Mouse (Mus musculus) heart, embryonic 13.5 days (tissue): ENCODE results near the gene Treh. TPM values are rescaled to one million over a fixed set of nuclear protein-coding genes. Genes with fewer than 3 reads are reported as not detected.
"Not testable (repeated sequence)": the region's sequence is repeated elsewhere in the genome, so short reads cannot be mapped to it uniquely, and the experiment has no call there.

ENCODE experiments used
- ATAC-seq: fragments of 200-750 bp; cut with Nextera tagmentation; 2 replicates; pipeline ENCODE4 v1.8.0; 2017; ENCODE audit warnings: moderate TSS enrichment; ENCODE audit not compliant: insufficient number of reproducible peaks, low FRiP score, low TSS enrichment; ENCODE audit errors: extremely low read depth
- H3K27ac ChIP-seq: fragments of 300-500 bp; sonication (generic); replicated peaks from 2 replicates; pipeline ENCODE4 v1.5.1; 2015; ENCODE audit warnings: moderate library complexity, mild to moderate bottlenecking, inconsistent platforms
- H3K27me3 ChIP-seq: fragments of 300-500 bp; sonication (generic); replicated peaks from 2 replicates; pipeline ENCODE4 v1.6.1; 2015; ENCODE audit warnings: mild to moderate bottlenecking, inconsistent platforms
- H3K36me3 ChIP-seq: fragments of 300-500 bp; sonication (generic); 2 replicates; pipeline ENCODE4 v1.6.1; 2015; ENCODE audit warnings: mild to moderate bottlenecking, inconsistent platforms
- H3K4me1 ChIP-seq: fragments of 300-500 bp; sonication (generic); 2 replicates; pipeline ENCODE4 v1.6.1; 2015; ENCODE audit warnings: inconsistent platforms
- H3K4me2 ChIP-seq: fragments of 300-500 bp; sonication (generic); 2 replicates; pipeline ENCODE4 v1.6.1; 2015; ENCODE audit warnings: inconsistent platforms, mild to moderate bottlenecking, moderate library complexity
- H3K4me3 ChIP-seq: fragments of 300-500 bp; sonication (generic); 2 replicates; pipeline ENCODE4 v1.5.1; 2015; ENCODE audit warnings: moderate library complexity, mild to moderate bottlenecking, inconsistent platforms
- H3K9ac ChIP-seq: fragments of 300-500 bp; sonication (generic); 2 replicates; pipeline ENCODE4 v1.6.1; 2015; ENCODE audit warnings: inconsistent platforms, mild to moderate bottlenecking, moderate library complexity
- H3K9me3 ChIP-seq: fragments of 300-500 bp; sonication (generic); 2 replicates; pipeline ENCODE4 v1.6.1; 2016; ENCODE audit warnings: inconsistent platforms
- WGBS: fragments of 180-500 bp; shearing (Covaris S2); methylation state at CpG from one replicate; pipeline ENCODE4 v1.1.7; 2015; ENCODE audit warnings: mixed read lengths; 5-methylcytosine and 5-hydroxymethylcytosine counted together
- polyA plus RNA-seq: library from polyadenylated mRNA; unstranded; fragments of >200 nt; fragmentation: Nextera tagmentation; extraction: Ambion mirVana; gene quantifications from 2 replicates; pipeline ENCODE4 v1.2.1, GENCODE M21; 2015

Treh gene
- polyA plus RNA-seq = not detected in 2 replicates

GRCm38 (mm10) chr9:44673005-44673404 is at the start of gene Treh:
Treh (plus strand) TSS chr9:44673233.
- 0 out of 2 replicates have a peak, but pooled peaks cover 3% of the 10 kb centered on the region for H3K9me3 ChIP-seq
- ATAC-seq = no peak
- H3K4me3 ChIP-seq = no peak within 1 kb of the TSS
- H3K4me1 ChIP-seq = no peaks in the 10 kb centered on the region
- no peak within 1 kb of the TSS for H3K9ac ChIP-seq
- no peaks in the 10 kb centered on the region for H3K36me3 ChIP-seq
- no peak within 1 kb of the TSS for H3K27ac ChIP-seq
- H3K27me3 ChIP-seq = peaks cover 3% of the 10 kb centered on the region; the same call in 1 of the 2 replicates
- WGBS = 86% methylated on average over 3 of the region's 3 CpGs
- no peak within 1 kb of the TSS for H3K4me2 ChIP-seq

DNA sequence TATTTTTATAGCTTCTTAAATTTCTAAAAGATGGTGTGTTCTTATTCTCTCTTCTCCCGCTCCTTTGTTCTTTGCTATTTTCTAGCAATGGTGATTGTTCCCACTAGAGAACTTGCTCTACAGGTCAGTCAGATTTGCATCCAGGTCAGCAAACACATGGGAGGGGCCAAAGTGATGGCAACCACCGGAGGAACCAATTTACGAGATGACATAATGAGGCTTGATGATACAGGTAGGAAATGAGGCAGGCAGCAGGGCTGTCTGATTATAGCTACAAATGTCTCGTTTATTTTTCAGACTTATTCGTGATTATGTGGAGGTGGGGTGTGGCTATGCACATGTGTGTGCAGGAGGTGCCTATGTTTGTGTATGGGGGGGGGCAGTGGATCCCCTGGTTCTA is 48.6 kb upstream of the Treh start:
- ATAC-seq = no peak
- Histone ChIP-seq H3K27me3 (no peaks in the 10 kb centered on the region), H3K36me3 (peaks cover 89% of the 10 kb centered on the region), H3K27ac (no peak overlapping the region), H3K4me3 (no peak overlapping the region), H3K4me1 (peaks cover 18% of the 10 kb centered on the region), H3K4me2 (no peak overlapping the region), H3K9ac (no peak overlapping the region), H3K9me3 (no peaks in the 10 kb centered on the region)
- WGBS = 86% methylated on average over 5 of the region's 5 CpGs

DNA sequence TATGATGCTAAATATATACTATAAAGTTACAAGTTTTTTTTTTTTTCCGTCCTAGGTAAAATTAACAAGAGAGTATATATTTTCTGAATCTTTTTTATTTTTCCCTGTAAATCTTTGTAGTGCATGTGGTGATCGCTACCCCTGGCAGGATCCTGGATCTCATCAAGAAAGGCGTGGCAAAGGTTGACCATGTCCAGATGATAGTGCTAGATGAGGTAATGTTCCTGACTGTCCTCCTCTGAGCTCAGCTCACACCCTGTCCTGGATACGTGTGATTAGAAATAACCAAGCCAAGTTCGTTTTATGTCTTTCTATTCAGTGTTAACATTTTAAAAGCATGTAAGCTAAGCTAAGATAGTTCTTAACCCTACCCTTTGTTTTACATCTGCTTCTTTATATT is 46.8 kb upstream of the Treh start:
- no peak for ATAC-seq
- no peak overlapping the region for H3K4me2 ChIP-seq
- no peak overlapping the region for H3K27ac ChIP-seq
- H3K4me3 ChIP-seq = no peak overlapping the region
- H3K9ac ChIP-seq = no peak overlapping the region
- H3K9me3 ChIP-seq = no peaks in the 10 kb centered on the region
- H3K4me1 ChIP-seq = peaks cover 3% of the 10 kb centered on the region
- H3K36me3 ChIP-seq = peaks cover 92% of the 10 kb centered on the region
- 69% methylated on average over 5 of the region's 5 CpGs for WGBS
- no peaks in the 10 kb centered on the region for H3K27me3 ChIP-seq

DNA sequence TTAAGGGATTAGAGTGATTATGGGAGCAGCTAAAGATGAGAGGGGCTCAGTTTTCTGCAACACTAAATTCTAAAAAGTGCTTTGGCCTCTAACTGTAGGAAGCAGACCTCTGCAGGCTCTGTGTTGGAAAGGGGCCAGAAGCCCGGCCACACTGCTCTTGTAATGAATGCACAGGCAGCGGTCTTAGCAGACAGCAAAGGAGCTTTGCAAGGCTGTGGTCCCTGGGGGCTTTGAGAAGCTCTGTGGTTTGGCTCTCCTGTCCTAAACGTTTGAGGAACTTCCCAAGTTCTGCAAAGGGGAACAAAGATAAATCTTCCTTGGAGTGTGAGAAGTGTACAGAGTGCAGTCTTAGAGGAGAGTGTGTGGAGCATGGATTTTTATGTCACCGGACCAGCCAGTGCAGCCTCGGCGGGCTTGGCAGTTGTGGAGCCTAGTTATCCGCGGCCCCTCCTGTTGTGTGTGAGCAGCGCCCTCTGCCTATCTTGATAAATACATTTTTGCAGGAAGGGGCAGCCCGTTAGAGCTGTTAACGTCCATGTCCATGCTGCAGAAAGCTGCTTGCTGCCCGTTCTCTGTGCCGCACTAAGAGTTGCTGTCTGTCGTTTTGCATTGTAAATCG is 35.4 kb upstream of the Treh start:
- no peak for ATAC-seq
- no peaks in the 10 kb centered on the region for H3K9me3 ChIP-seq
- no peaks in the 10 kb centered on the region for H3K27me3 ChIP-seq
- H3K36me3 ChIP-seq = peaks cover 85% of the 10 kb centered on the region
- H3K4me2 ChIP-seq = no peak overlapping the region
- H3K9ac ChIP-seq = no peak overlapping the region
- no peak overlapping the region for H3K27ac ChIP-seq
- no peak overlapping the region for H3K4me3 ChIP-seq
- WGBS = 66% methylated on average over 15 of the region's 15 CpGs
- 0 out of 2 replicates have a peak, but pooled peaks cover 4% of the 10 kb centered on the region for H3K4me1 ChIP-seq

- H3K27ac ChIP-seq, H3K4me2 ChIP-seq, H3K4me3 ChIP-seq, H3K9me3 ChIP-seq, H3K27me3 ChIP-seq, H3K9ac ChIP-seq, H3K4me1 ChIP-seq, ATAC-seq: not testable (repeated sequence)
- peaks cover 74% of the 10 kb centered on the region for H3K36me3 ChIP-seq
- 94% methylated on average over 9 of the region's 9 CpGs for WGBS
These were observed 34.3 kb upstream of the Treh start for GRCm38 (mm10) chr9:44638726-44639125.

GRCm38 (mm10) chr9:44640028-44640427 is 33.0 kb upstream of the Treh start:
- H3K4me2 ChIP-seq, ATAC-seq, H3K9me3 ChIP-seq, H3K4me1 ChIP-seq, H3K9ac ChIP-seq, H3K27me3 ChIP-seq, H3K27ac ChIP-seq, H3K4me3 ChIP-seq: not testable (repeated sequence)
- H3K36me3 ChIP-seq = peaks cover 61% of the 10 kb centered on the region
- 78% methylated on average over 1 of the region's 1 CpGs for WGBS

DNA sequence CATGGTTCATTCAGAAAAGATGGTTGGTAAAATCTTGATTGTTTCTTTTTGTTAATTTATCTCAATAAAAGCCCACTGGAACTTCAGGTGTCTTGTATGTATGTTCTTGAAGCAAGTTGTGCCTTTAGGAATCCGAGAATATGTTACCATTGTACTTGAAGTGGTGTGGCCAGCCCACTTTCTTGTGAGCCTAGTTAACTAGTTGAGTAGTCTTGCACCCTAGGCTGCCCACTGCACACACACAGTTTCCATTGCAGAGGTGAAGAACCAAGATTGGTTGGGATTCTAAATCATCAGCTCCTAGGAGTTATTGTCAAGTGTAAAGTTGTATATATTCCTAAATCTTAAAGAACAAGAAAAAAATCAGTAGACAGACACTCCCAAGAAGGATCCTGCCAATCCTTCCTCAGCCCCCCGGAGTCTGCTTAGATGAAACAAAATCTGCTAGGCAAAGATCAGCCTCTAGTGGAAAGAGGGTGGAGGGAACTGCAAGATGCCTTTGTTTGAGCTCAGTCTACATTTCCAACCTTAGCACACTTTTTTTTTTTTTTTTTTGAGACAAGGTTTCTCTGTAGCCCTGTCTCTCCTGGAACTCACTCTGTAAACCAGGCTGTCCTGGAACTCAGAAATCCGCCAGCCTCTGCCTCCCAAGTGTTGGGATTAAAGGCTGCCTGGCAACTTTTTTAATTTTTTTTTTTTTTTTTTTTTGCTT is 32.2 kb upstream of the Treh start:
- no peak for ATAC-seq
- Histone ChIP-seq H3K27ac (no peak overlapping the region), H3K9ac (no peak overlapping the region), H3K4me1 (peaks cover 9% of the 10 kb centered on the region; the same call in 1 of the 2 replicates), H3K36me3 (peaks cover 54% of the 10 kb centered on the region), H3K4me2 (no peak overlapping the region), H3K9me3 (no peaks in the 10 kb centered on the region), H3K4me3 (no peak overlapping the region), H3K27me3 (no peaks in the 10 kb centered on the region)
- WGBS = 87% methylated on average over 3 of the region's 3 CpGs

DNA sequence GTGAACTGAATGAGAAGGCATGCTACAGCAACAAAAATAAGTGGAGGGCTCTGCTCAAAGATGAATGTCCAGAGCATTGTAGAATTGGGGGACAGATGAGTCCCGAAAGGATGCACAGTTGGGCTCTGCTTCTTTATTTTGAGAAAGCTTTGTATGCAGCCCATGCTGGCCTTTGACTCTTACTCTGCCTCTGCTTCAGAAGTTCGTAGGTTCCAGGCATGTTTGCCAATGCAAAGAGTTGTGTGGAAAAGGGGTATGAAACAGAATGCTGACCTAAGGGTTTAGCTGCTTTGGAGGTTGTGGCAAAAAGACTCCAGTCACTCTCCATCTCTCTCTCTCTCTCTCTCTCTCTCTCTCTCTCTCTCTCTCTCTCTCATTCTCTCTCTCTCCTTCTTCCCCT is 31.4 kb upstream of the Treh start:
- Histone ChIP-seq H3K27ac (no peak overlapping the region), H3K4me1 (peaks cover 13% of the 10 kb centered on the region; the same call in 1 of the 2 replicates)

GRCm38 (mm10) chr9:44643103-44643502 is 29.9 kb upstream of the Treh start:
- Histone ChIP-seq H3K4me3 (no peak overlapping the region), H3K4me2 (no peak overlapping the region), H3K27me3 (no peaks in the 10 kb centered on the region), H3K27ac (no peak overlapping the region), H3K9me3 (no peaks in the 10 kb centered on the region), H3K36me3 (peaks cover 31% of the 10 kb centered on the region), H3K9ac (no peak overlapping the region), H3K4me1 (peaks cover 9% of the 10 kb centered on the region; the same call in 1 of the 2 replicates)
- WGBS = 94% methylated on average over 7 of the region's 7 CpGs
- no peak for ATAC-seq

More for the DNA sequence above, 31.4 kb upstream of the Treh start:
- no peak overlapping the region for H3K9ac ChIP-seq
- WGBS = 92% methylated on average over 2 of the region's 2 CpGs
- no peaks in the 10 kb centered on the region for H3K9me3 ChIP-seq
- H3K27me3 ChIP-seq = no peaks in the 10 kb centered on the region
- peaks cover 45% of the 10 kb centered on the region for H3K36me3 ChIP-seq
- no peak for ATAC-seq
- H3K4me2 ChIP-seq = no peak overlapping the region
- no peak overlapping the region for H3K4me3 ChIP-seq

- no peak overlapping the region for H3K27ac ChIP-seq
- peaks cover 9% of the 10 kb centered on the region; the same call in 1 of the 2 replicates for H3K4me1 ChIP-seq
- H3K9ac ChIP-seq = no peak overlapping the region
- no peak for ATAC-seq
- H3K4me3 ChIP-seq = no peak overlapping the region
- H3K36me3 ChIP-seq = peaks cover 20% of the 10 kb centered on the region
- H3K27me3 ChIP-seq = no peaks in the 10 kb centered on the region
- WGBS = 78% methylated on average over 2 of the region's 2 CpGs
- no peaks in the 10 kb centered on the region for H3K9me3 ChIP-seq
- no peak overlapping the region for H3K4me2 ChIP-seq
These were observed 28.8 kb upstream of the Treh start for GRCm38 (mm10) chr9:44644186-44644585.

DNA sequence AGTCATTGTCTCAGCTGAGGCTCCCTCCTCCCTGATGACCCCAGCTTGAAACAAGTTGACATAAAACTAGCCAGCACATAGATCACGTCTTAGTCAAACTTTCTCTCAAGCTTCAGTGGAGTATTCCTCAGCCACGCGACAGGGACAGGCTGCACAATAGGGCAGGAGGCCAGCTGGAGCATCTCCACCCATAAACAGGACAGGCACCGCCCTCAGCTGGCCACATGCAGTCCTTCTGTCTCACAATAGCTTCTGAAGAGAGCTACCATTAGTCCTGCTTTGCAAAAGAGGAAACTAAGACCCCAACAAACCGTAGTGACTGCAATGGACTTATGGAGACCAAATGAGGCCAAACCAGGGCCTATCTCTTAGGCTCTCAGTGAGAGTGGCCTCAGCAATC is 27.6 kb upstream of the Treh start:
- Histone ChIP-seq H3K4me2 (no peak overlapping the region), H3K27me3 (no peaks in the 10 kb centered on the region), H3K9ac (0 out of 2 replicates have a peak overlapping the region, but pooled peaks have one; percentile 28), H3K36me3 (peaks cover 7% of the 10 kb centered on the region), H3K4me1 (peaks cover 9% of the 10 kb centered on the region; the same call in 1 of the 2 replicates), H3K4me3 (no peak overlapping the region), H3K27ac (no peak overlapping the region), H3K9me3 (no peaks in the 10 kb centered on the region)
- WGBS = 72% methylated on average over 5 of the region's 5 CpGs
- no peak for ATAC-seq
